Mouse (Mus musculus): ENCODE results near the gene Pnlip. TPM values are rescaled to one million over a fixed set of nuclear protein-coding genes. Genes with fewer than 3 reads are reported as not detected.

Gene Pnlip
- polyA plus RNA-seq (2012; rRNA removed): 0.08 and 0.17 TPM in 2 replicates

GRCm38 (mm10) chr19:58652198-58652597 is at the start of gene Pnlip:
Gene Pnlip, plus strand, starts transcription at chr19:58652498.
- H3K4me1 ChIP-seq (replicated peaks; ENCODE audit: control insufficient read depth, insufficient read depth, low read length): no peaks in the 10 kb centered on the region
- 92% methylated on average over 5 of the region's 5 CpGs for WGBS
- H3K4me3 ChIP-seq (ENCODE audit: control insufficient read depth, insufficient read depth, low read length): no peak within 1 kb of the TSS
- H3K27me3 ChIP-seq (ENCODE audit: control insufficient read depth, insufficient read depth, low read length): no peaks in the 10 kb centered on the region
- TF ChIP-seq CTCF (IDR thresholded peaks at IDR 0.05; ENCODE audit: borderline replicate concordance, control insufficient read depth, extremely low read depth, insufficient read depth, low read length, poor library complexity) (no peak), POLR2A (IDR thresholded peaks at IDR 0.05; ENCODE audit: control insufficient read depth, extremely low read depth, insufficient read depth, low read length, poor library complexity) (no peak)
- no peak within 1 kb of the TSS for H3K27ac ChIP-seq (ENCODE audit: control insufficient read depth, insufficient read depth, low read length)
- DNase-seq: no peak
- H3K36me3 ChIP-seq (ENCODE audit: control insufficient read depth, insufficient read depth, low read length): no peaks in the 10 kb centered on the region

GRCm38 (mm10) chr19:58609716-58610115 is 42.6 kb upstream of the Pnlip start:
- no peak overlapping the region for H3K4me3 ChIP-seq (ENCODE audit: control insufficient read depth, insufficient read depth, low read length)
- no peaks in the 10 kb centered on the region for H3K27me3 ChIP-seq (ENCODE audit: control insufficient read depth, insufficient read depth, low read length)
- no peak overlapping the region for H3K27ac ChIP-seq (ENCODE audit: control insufficient read depth, insufficient read depth, low read length)
- no peak for DNase-seq
- H3K36me3 ChIP-seq (ENCODE audit: control insufficient read depth, insufficient read depth, low read length): no peaks in the 10 kb centered on the region
- TF ChIP-seq CTCF (IDR thresholded peaks at IDR 0.05; ENCODE audit: borderline replicate concordance, control insufficient read depth, extremely low read depth, insufficient read depth, low read length, poor library complexity) (no peak), POLR2A (IDR thresholded peaks at IDR 0.05; ENCODE audit: control insufficient read depth, extremely low read depth, insufficient read depth, low read length, poor library complexity) (no peak)
- 89% methylated on average over 1 of the region's 1 CpGs for WGBS
- no peaks in the 10 kb centered on the region for H3K4me1 ChIP-seq (replicated peaks; ENCODE audit: control insufficient read depth, insufficient read depth, low read length)

GRCm38 (mm10) chr19:58612745-58613144 is 39.6 kb upstream of the Pnlip start:
- Histone ChIP-seq H3K27ac (ENCODE audit: control insufficient read depth, insufficient read depth, low read length) (no peak overlapping the region), H3K4me3 (ENCODE audit: control insufficient read depth, insufficient read depth, low read length) (no peak overlapping the region), H3K27me3 (ENCODE audit: control insufficient read depth, insufficient read depth, low read length) (no peaks in the 10 kb centered on the region), H3K36me3 (ENCODE audit: control insufficient read depth, insufficient read depth, low read length) (no peaks in the 10 kb centered on the region), H3K4me1 (replicated peaks; ENCODE audit: control insufficient read depth, insufficient read depth, low read length) (no peaks in the 10 kb centered on the region)
- DNase-seq: no peak
- TF ChIP-seq CTCF (IDR thresholded peaks at IDR 0.05; ENCODE audit: borderline replicate concordance, control insufficient read depth, extremely low read depth, insufficient read depth, low read length, poor library complexity): no peak
- 94% methylated on average over 3 of the region's 3 CpGs for WGBS

- H3K27me3 ChIP-seq (ENCODE audit: control insufficient read depth, insufficient read depth, low read length): no peaks in the 10 kb centered on the region
- DNase-seq: no peak
- no peak overlapping the region for H3K4me3 ChIP-seq (ENCODE audit: control insufficient read depth, insufficient read depth, low read length)
- H3K4me1 ChIP-seq (replicated peaks; ENCODE audit: control insufficient read depth, insufficient read depth, low read length): no peaks in the 10 kb centered on the region
- H3K36me3 ChIP-seq (ENCODE audit: control insufficient read depth, insufficient read depth, low read length): no peaks in the 10 kb centered on the region
- no peak overlapping the region for H3K27ac ChIP-seq (ENCODE audit: control insufficient read depth, insufficient read depth, low read length)
- no peak for TF ChIP-seq POLR2A (IDR thresholded peaks at IDR 0.05; ENCODE audit: control insufficient read depth, extremely low read depth, insufficient read depth, low read length, poor library complexity)
- no peak for TF ChIP-seq CTCF (IDR thresholded peaks at IDR 0.05; ENCODE audit: borderline replicate concordance, control insufficient read depth, extremely low read depth, insufficient read depth, low read length, poor library complexity)
- 86% methylated on average over 7 of the region's 7 CpGs for WGBS
These were observed 35.7 kb upstream of the Pnlip start for GRCm38 (mm10) chr19:58616606-58617005.

GRCm38 (mm10) chr19:58620661-58621060 is 31.6 kb upstream of the Pnlip start:
- Histone ChIP-seq H3K4me1 (replicated peaks; ENCODE audit: control insufficient read depth, insufficient read depth, low read length) (no peaks in the 10 kb centered on the region), H3K27ac (ENCODE audit: control insufficient read depth, insufficient read depth, low read length) (no peak overlapping the region), H3K27me3 (ENCODE audit: control insufficient read depth, insufficient read depth, low read length) (no peaks in the 10 kb centered on the region), H3K4me3 (ENCODE audit: control insufficient read depth, insufficient read depth, low read length) (no peak overlapping the region), H3K36me3 (ENCODE audit: control insufficient read depth, insufficient read depth, low read length) (no peaks in the 10 kb centered on the region)
- no peak for TF ChIP-seq POLR2A (IDR thresholded peaks at IDR 0.05; ENCODE audit: control insufficient read depth, extremely low read depth, insufficient read depth, low read length, poor library complexity)
- WGBS: 91% methylated on average over 3 of the region's 3 CpGs
- DNase-seq: no peak

GRCm38 (mm10) chr19:58621646-58622045 is 30.7 kb upstream of the Pnlip start:
- 82% methylated on average over 1 of the region's 1 CpGs for WGBS
- DNase-seq: no peak
- no peaks in the 10 kb centered on the region for H3K27me3 ChIP-seq (ENCODE audit: control insufficient read depth, insufficient read depth, low read length)

GRCm38 (mm10) chr19:58624799-58625198 is 27.5 kb upstream of the Pnlip start:
- Histone ChIP-seq H3K27ac (ENCODE audit: control insufficient read depth, insufficient read depth, low read length) (no peak overlapping the region), H3K36me3 (ENCODE audit: control insufficient read depth, insufficient read depth, low read length) (no peaks in the 10 kb centered on the region), H3K4me1 (replicated peaks; ENCODE audit: control insufficient read depth, insufficient read depth, low read length) (no peaks in the 10 kb centered on the region), H3K27me3 (ENCODE audit: control insufficient read depth, insufficient read depth, low read length) (no peaks in the 10 kb centered on the region), H3K4me3 (ENCODE audit: control insufficient read depth, insufficient read depth, low read length) (no peak overlapping the region)
- 93% methylated on average over 4 of the region's 4 CpGs for WGBS
- TF ChIP-seq CTCF (IDR thresholded peaks at IDR 0.05; ENCODE audit: borderline replicate concordance, control insufficient read depth, extremely low read depth, insufficient read depth, low read length, poor library complexity) (no peak), POLR2A (IDR thresholded peaks at IDR 0.05; ENCODE audit: control insufficient read depth, extremely low read depth, insufficient read depth, low read length, poor library complexity) (no peak)
- no peak for DNase-seq

More at GRCm38 (mm10) chr19:58621646-58622045, 30.7 kb upstream of the Pnlip start:
- Histone ChIP-seq H3K27ac (ENCODE audit: control insufficient read depth, insufficient read depth, low read length) (no peak overlapping the region), H3K4me1 (replicated peaks; ENCODE audit: control insufficient read depth, insufficient read depth, low read length) (no peaks in the 10 kb centered on the region), H3K4me3 (ENCODE audit: control insufficient read depth, insufficient read depth, low read length) (no peak overlapping the region), H3K36me3 (ENCODE audit: control insufficient read depth, insufficient read depth, low read length) (no peaks in the 10 kb centered on the region)
- TF ChIP-seq CTCF (IDR thresholded peaks at IDR 0.05; ENCODE audit: borderline replicate concordance, control insufficient read depth, extremely low read depth, insufficient read depth, low read length, poor library complexity): no peak
- TF ChIP-seq POLR2A (IDR thresholded peaks at IDR 0.05; ENCODE audit: control insufficient read depth, extremely low read depth, insufficient read depth, low read length, poor library complexity): no peak
